Mouse (Mus musculus) lung, embryonic 16.5 days (tissue): ENCODE data around the gene Sfn. TPM values are rescaled to one million over a fixed set of nuclear protein-coding genes. Genes with fewer than 3 reads are reported as not detected.

Source experiments
- ATAC-seq: fragments of 200-750 bp; cut with Nextera tagmentation; 2 replicates; pipeline ENCODE4 v1.8.0; 2017; ENCODE audit warnings: low read depth, mild to moderate bottlenecking, moderate library complexity
- H3K27ac ChIP-seq: fragments of 300-500 bp; sonication (generic); 2 replicates; pipeline ENCODE4 v1.5.1; 2014; ENCODE audit warnings: mild to moderate bottlenecking, control low read depth, low read length
- H3K27me3 ChIP-seq: fragments of 300-500 bp; sonication (generic); 2 replicates; pipeline ENCODE4 v1.6.1; 2014; ENCODE audit warnings: low read depth, low read length, mixed read lengths; ENCODE audit not compliant: control insufficient read depth, insufficient read depth
- H3K36me3 ChIP-seq: fragments of 300-500 bp; sonication (generic); 2 replicates; pipeline ENCODE4 v1.6.1; 2014; ENCODE audit warnings: low read length; ENCODE audit not compliant: control insufficient read depth, insufficient read depth
- H3K4me1 ChIP-seq: fragments of 300-500 bp; sonication (generic); replicated peaks from 2 replicates; pipeline ENCODE4 v1.6.1; 2014; ENCODE audit warnings: low read length, mixed read lengths; ENCODE audit not compliant: control insufficient read depth, insufficient read depth
- H3K4me2 ChIP-seq: fragments of 300-500 bp; sonication (generic); 2 replicates; pipeline ENCODE4 v1.6.1; 2014; ENCODE audit warnings: low read depth, low read length, control low read depth
- H3K4me3 ChIP-seq: fragments of 300-500 bp; sonication (generic); 2 replicates; pipeline ENCODE4 v1.5.1; 2014; ENCODE audit warnings: mild to moderate bottlenecking, low read length, control low read depth
- H3K9ac ChIP-seq: fragments of 300-500 bp; sonication (generic); 2 replicates; pipeline ENCODE4 v1.6.1; 2014; ENCODE audit warnings: low read length, control low read depth
- H3K9me3 ChIP-seq: fragments of 300-500 bp; sonication (generic); 2 replicates; pipeline ENCODE4 v1.6.1; 2016; ENCODE audit warnings: low read length; ENCODE audit not compliant: control insufficient read depth
- WGBS: fragments of 180-500 bp; shearing (Covaris S2); extraction: QIAGEN DNeasy Blood & Tissue Kit; methylation state at CpG from one replicate; pipeline ENCODE4 v1.1.7; 2014; 5-methylcytosine and 5-hydroxymethylcytosine counted together
- polyA plus RNA-seq: library from polyadenylated mRNA; unstranded; fragments of >200 nt; fragmentation: Nextera tagmentation; extraction: Ambion mirVana; gene quantifications from 2 replicates; pipeline ENCODE4 v1.2.1, GENCODE M21; 2015

The Sfn gene
- polyA plus RNA-seq, 1 experiment from 2014 or later: 21.6 TPM

- ATAC-seq: peak; percentile 77
- H3K36me3 ChIP-seq: no peaks in the 10 kb centered on the region
- WGBS: 3% methylated on average over 36 of the region's 69 CpGs
- peak overlapping the region; percentile 83 for H3K4me2 ChIP-seq
- no peaks in the 10 kb centered on the region for H3K9me3 ChIP-seq
- H3K27me3 ChIP-seq: no peaks in the 10 kb centered on the region
- H3K9ac ChIP-seq: peak overlapping the region; percentile 94
- peak overlapping the region; percentile 87 for H3K4me3 ChIP-seq
- peaks cover 21% of the 10 kb centered on the region for H3K4me1 ChIP-seq
- peak overlapping the region; percentile 69 for H3K27ac ChIP-seq
Observed at GRCm38 (mm10) chr4:133632483-133633327, 30.7 kb upstream of the Sfn start.

- no peak for ATAC-seq
- H3K4me2 ChIP-seq: peak overlapping the region; percentile 83
- H3K4me3 ChIP-seq: peak overlapping the region; percentile 87
- no peaks in the 10 kb centered on the region for H3K9me3 ChIP-seq
- H3K27me3 ChIP-seq: no peaks in the 10 kb centered on the region
- H3K9ac ChIP-seq: peak overlapping the region; percentile 94
- peaks cover 21% of the 10 kb centered on the region for H3K4me1 ChIP-seq
- 27% methylated on average over 9 of the region's 9 CpGs for WGBS
- H3K36me3 ChIP-seq: no peaks in the 10 kb centered on the region
- no peak overlapping the region for H3K27ac ChIP-seq
Observed at GRCm38 (mm10) chr4:133631769-133632411, 29.9 kb upstream of the Sfn start.

GRCm38 (mm10) chr4:133631071-133631768, 29.3 kb upstream of the Sfn start:
- H3K9ac ChIP-seq: peak overlapping the region; percentile 34; the same call in 1 of the 2 replicates
- 65% methylated on average over 14 of the region's 14 CpGs for WGBS
- H3K4me3 ChIP-seq: peak overlapping the region; percentile 87; the same call in 1 of the 2 replicates

GRCm38 (mm10) chr4:133630326-133630920, 28.5 kb upstream of the Sfn start:
- H3K9ac ChIP-seq: no peak overlapping the region
- H3K27me3 ChIP-seq: no peaks in the 10 kb centered on the region
- peaks cover 21% of the 10 kb centered on the region for H3K4me1 ChIP-seq
- no peak overlapping the region for H3K4me3 ChIP-seq
- ATAC-seq: no peak
- H3K27ac ChIP-seq: no peak overlapping the region
- WGBS: 84% methylated on average over 8 of the region's 8 CpGs
- H3K4me2 ChIP-seq: peak overlapping the region; percentile 83; the same call in 1 of the 2 replicates
- no peaks in the 10 kb centered on the region for H3K9me3 ChIP-seq
- peaks cover 4% of the 10 kb centered on the region; the same call in 1 of the 2 replicates for H3K36me3 ChIP-seq

More at GRCm38 (mm10) chr4:133631071-133631768, 29.3 kb upstream of the Sfn start:
- Histone ChIP-seq H3K27ac (no peak overlapping the region), H3K36me3 (no peaks in the 10 kb centered on the region), H3K4me2 (peak overlapping the region; percentile 83), H3K4me1 (peaks cover 21% of the 10 kb centered on the region), H3K27me3 (no peaks in the 10 kb centered on the region), H3K9me3 (no peaks in the 10 kb centered on the region)
- ATAC-seq: no peak

- WGBS: 72% methylated on average over 7 of the region's 7 CpGs
- no peak for ATAC-seq
- H3K4me2 ChIP-seq: no peak overlapping the region
- H3K36me3 ChIP-seq: peaks cover 6% of the 10 kb centered on the region; the same call in 1 of the 2 replicates
- no peaks in the 10 kb centered on the region for H3K27me3 ChIP-seq
- no peaks in the 10 kb centered on the region for H3K9me3 ChIP-seq
- no peak overlapping the region for H3K4me3 ChIP-seq
- no peak overlapping the region for H3K9ac ChIP-seq
- H3K4me1 ChIP-seq: peaks cover 21% of the 10 kb centered on the region
- H3K27ac ChIP-seq: no peak overlapping the region
Observed at GRCm38 (mm10) chr4:133629191-133629590, 27.2 kb upstream of the Sfn start.

- ATAC-seq: no peak
- Histone ChIP-seq H3K4me1 (peaks cover 21% of the 10 kb centered on the region), H3K36me3 (peaks cover 6% of the 10 kb centered on the region; the same call in 1 of the 2 replicates), H3K9me3 (no peaks in the 10 kb centered on the region), H3K4me2 (no peak overlapping the region), H3K4me3 (no peak overlapping the region), H3K9ac (no peak overlapping the region), H3K27ac (no peak overlapping the region), H3K27me3 (no peaks in the 10 kb centered on the region)
- 77% methylated on average over 2 of the region's 2 CpGs for WGBS
Observed at GRCm38 (mm10) chr4:133628517-133628916, 26.5 kb upstream of the Sfn start.

- Histone ChIP-seq H3K4me3 (no peak overlapping the region), H3K27ac (no peak overlapping the region), H3K4me1 (peaks cover 13% of the 10 kb centered on the region), H3K36me3 (peaks cover 6% of the 10 kb centered on the region; the same call in 1 of the 2 replicates), H3K4me2 (no peak overlapping the region), H3K9me3 (no peaks in the 10 kb centered on the region), H3K27me3 (no peaks in the 10 kb centered on the region), H3K9ac (no peak overlapping the region)
- ATAC-seq: no peak
- 87% methylated on average over 14 of the region's 14 CpGs for WGBS
Observed at GRCm38 (mm10) chr4:133627039-133627438, 25.1 kb upstream of the Sfn start.

GRCm38 (mm10) chr4:133626621-133627020, 24.7 kb upstream of the Sfn start:
- no peak for ATAC-seq
- Histone ChIP-seq H3K4me2 (no peak overlapping the region), H3K36me3 (peaks cover 6% of the 10 kb centered on the region; the same call in 1 of the 2 replicates), H3K9me3 (no peaks in the 10 kb centered on the region), H3K4me1 (peaks cover 9% of the 10 kb centered on the region), H3K27me3 (no peaks in the 10 kb centered on the region), H3K9ac (no peak overlapping the region), H3K4me3 (no peak overlapping the region), H3K27ac (peak overlapping the region; percentile 82)
- WGBS: 85% methylated on average over 9 of the region's 9 CpGs
